Mouse (Mus musculus) cortical plate, adult 2 months (tissue): ENCODE measurements around the gene Col4a3bp.

ENCODE experiments used
- CTCF ChIP-seq: fragments of 200-500 bp; IDR thresholded peaks from 2 replicates; pipeline ENCODE4 v1.5.1; 2011; ENCODE audit warnings: mild to moderate bottlenecking, control low read depth, low read length; ENCODE audit not compliant: insufficient read depth; ENCODE audit errors: extremely low read depth
- POLR2A ChIP-seq: fragments of 200-500 bp; IDR thresholded peaks from 2 replicates; pipeline ENCODE4 v1.6.1; 2011; ENCODE audit warnings: mild to moderate bottlenecking, low read length, control low read depth; ENCODE audit not compliant: insufficient read depth; ENCODE audit errors: extremely low read depth

DNA sequence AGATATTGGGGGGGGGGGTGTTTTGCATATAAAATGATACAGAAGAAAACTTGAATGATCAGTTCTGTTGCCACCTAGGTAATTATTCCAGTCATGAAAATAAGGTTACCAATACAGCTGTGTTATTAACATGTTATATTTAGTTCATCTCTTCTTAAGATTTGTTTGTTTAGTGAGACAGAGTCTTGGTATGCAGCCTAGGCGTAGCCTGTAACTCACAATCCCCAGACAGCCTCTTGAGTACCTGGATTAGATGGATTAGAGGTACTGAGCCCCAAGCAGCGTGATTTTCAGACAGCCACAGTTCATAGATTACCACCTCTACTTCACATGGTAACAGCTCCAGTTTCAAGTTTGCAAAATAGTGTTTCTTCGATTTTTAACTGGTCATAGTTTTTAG lies 4.3 kb upstream of the Col4a3bp start:
- TF ChIP-seq POLR2A (no peak), CTCF (no peak)
